Mouse (Mus musculus) spleen, postnatal 10 days (tissue): ENCODE data around the gene Arl5c.
A peak's percentile ranks its signal among the peaks of the same experiment; 100 is the strongest.
"Not testable (repeated sequence)": the region's sequence is repeated elsewhere in the genome, so short reads cannot be mapped to it uniquely, and the experiment has no call there.

Source experiments
- DNase-seq, 2 experiments: peaks; one replicate each; pipeline ENCODE4 v3.0.0; 2021 to 2022; ENCODE audit warnings: low spot score in 2 of 2

The Arl5c gene

DNA sequence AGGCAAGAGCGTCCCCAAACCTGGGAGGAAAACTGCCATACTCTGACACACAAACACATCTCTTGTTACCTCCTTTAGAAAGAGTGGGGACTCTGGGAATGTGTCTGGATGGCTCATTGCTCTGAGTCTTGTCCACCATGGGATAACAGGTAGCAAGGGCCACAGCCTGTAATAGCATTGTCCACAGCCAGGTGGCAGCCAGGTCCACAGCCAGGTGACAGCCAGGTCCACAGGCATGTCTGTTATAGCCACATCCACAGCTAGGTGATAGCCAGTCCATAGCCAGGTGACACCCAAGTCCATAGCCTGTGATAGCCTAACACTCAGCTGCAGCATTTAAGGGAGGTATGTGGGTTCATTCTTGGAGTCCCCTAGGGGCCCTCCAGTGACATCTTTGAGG is 35.1 kb downstream of the Arl5c start:
- DNase-seq: peak in 1 of 2 experiments; percentile 46

DNA sequence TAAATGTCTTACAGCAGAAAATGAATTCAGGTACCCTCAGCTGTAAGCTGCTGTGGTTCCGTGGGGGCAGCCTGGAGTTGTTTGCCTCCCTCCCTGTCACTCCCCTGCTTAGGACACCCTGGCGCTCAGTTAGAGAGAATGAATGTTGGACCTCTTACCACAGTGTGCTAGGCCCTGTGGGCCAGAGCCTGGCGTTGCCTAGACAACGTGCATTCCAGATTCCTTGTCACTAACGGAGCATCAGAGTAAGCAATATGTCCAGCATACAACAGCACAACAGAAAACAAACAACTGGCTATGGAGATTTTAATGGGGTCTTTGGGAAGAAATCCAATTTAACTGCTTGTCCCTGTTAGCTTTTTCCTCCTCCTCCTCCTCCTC is 36.7 kb downstream of the Arl5c start:
- no peak for DNase-seq

DNA sequence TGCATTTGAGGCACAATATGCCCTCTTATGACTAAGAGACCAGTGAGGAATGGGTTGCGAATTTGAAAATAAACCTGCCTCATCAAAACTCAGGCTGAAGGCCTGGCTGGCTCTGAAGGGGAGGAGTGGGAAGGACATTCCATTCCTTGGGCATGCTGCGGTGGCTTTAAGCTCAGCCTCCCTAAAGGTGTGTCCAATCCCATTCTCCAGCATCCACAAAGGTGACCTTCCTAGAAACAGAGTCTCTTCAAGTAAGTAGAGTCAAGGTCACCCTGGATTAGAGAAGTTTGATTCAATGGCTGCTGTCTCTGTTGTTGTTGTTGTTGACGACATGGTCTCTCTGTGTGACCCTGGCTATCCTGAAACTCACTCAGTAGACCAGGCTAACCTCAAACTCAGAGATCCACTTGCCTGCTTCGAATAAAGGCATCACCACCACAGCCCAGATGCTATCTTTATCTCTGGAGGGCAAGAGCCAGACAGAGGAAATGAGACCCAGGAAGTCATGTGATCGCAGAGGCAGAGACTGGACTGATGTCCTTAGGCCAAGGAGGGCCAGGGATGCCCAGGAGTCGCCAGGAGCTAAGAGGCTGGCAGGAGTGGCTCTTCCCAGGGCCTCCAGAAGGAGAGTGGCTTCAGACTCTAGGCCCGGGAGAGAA is 37.2 kb downstream of the Arl5c start:
- no peak for DNase-seq

DNA sequence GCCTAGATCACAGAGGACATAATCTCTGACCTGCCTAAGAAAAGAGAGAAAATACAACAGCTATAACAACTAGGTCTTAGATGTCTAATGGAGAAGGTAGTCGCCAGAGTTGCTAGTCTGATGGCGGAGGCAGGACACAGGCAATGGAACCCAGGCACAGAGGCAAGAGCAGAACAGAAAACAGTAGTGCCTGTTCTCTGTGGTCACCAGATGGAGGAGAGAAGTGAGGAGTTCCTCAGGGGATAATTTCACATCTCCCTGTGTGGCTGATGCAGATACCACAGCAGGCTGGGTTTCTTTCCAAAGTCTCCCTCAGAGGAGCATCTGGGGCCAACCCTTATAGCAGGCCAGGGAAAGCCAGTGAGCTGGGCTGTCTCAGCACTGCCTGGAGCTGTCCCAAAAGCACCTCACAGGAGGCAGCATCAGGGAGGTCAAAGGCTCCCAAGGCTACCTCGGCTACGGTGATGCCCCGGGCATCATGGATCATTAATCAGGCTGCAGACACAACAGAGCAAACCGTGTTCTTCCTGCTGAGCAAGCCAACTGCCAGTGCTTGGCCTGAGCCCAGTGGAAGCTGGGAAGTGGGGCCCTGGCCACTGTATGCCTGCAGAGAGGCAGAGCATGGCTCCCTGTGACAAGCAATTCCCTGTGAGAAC is 38.9 kb downstream of the Arl5c start:
- no peak for DNase-seq

DNA sequence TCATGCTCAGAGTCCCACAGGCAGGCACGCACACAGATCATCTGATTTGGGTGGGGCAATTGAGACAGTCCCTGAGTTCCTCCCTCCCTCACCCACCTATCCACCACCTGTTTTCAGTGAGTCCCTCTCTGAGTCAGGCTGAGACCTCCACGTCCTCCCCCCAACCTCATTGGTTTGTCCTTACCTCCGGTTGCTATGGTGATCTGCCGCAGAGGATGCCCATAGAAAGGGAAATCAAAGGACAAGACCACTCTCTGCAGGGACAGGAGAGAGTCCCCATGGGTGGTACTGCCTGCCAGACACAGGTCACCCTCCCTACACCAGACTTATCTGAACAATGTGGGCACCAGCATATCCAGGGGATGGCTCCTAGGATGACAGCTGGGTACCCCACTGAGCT is 40.1 kb downstream of the Arl5c start:
- DNase-seq: no peak

DNA sequence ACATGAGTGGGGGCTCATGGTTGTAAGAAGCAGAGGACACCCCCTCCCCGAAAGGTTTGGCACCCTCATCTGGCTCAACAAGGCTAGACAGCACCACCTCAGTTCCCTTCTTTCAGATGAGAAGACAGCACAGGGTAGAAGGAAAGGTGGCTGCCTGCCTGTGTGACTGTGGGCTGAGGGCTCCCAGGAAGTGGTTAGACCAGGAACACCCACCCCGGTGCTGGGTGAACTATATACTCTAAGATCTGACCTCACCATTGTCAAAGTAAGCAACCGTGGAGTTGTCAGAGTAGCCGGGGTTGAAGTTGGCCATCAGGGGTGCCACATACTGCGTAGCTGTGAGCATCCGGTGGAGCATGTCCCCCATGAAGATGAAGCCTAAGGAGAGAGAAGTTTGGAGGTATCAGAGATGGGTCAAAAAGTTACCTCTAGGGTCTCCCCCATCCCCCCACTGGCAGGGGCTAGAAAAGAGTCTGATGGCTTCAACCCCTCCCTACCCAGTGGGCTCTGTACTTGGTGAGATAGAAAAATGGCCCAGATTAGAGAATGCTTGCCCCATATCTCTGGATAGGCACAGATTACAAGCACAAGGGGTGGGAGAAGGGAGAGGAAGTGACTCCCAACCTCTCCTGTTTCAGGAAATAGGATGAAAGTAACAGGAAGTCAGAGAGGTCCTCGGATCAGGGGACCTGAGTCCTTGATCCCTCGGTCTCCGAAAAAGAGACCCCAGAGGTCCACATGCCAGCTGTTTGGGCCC is 40.7 kb downstream of the Arl5c start:
- no peak for DNase-seq

DNA sequence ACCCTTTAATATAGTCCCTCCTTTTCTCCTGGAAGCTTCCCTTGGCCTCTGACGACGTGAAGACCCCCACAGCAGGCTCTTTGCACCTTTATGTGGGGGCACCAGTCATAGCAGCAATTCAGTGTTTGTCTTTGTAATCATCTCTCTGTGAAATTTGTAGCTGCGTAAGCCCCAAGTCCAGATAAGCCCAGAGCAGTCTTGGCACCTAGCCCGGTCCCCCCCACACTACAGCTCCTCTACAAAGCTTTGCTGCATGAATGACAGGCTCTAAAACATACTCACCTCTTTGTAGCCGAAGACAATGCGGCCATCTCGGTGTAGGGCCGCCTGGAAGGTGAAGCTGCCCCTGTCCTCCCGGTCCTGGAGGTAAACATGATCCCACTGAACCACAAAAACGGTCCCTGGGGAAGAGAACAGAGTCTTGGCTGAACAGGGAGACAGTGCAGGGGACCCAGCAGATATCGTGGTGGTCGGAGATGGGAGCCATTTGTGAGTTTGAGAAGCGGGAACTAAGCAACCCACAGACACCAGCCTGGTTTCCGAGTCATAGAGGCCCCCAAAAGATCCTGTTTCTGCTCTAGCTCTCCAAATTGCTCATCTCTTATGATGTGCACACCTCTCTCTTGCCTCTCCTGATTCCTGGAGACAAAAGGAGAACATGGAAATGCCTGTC is 41.4 kb downstream of the Arl5c start:
- peak in 1 of 2 experiments; percentile 38 for DNase-seq

DNA sequence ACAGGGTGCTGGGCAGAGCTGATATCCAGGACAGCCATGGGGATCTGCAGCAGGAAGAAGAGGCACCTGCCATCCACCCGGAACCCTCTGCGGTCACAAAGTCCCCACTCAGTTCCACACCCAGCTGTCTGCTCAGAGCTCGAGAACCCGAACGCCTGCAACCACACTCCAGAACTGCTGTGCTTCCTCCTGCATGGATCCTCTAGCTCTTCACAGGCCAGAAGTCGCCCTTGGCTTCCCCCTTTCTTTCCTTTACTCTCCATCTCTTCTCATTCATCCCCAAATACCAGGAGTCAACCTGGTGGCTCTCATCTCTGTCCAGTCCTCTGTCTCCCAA is 42.1 kb downstream of the Arl5c start:
- no peak for DNase-seq

DNA sequence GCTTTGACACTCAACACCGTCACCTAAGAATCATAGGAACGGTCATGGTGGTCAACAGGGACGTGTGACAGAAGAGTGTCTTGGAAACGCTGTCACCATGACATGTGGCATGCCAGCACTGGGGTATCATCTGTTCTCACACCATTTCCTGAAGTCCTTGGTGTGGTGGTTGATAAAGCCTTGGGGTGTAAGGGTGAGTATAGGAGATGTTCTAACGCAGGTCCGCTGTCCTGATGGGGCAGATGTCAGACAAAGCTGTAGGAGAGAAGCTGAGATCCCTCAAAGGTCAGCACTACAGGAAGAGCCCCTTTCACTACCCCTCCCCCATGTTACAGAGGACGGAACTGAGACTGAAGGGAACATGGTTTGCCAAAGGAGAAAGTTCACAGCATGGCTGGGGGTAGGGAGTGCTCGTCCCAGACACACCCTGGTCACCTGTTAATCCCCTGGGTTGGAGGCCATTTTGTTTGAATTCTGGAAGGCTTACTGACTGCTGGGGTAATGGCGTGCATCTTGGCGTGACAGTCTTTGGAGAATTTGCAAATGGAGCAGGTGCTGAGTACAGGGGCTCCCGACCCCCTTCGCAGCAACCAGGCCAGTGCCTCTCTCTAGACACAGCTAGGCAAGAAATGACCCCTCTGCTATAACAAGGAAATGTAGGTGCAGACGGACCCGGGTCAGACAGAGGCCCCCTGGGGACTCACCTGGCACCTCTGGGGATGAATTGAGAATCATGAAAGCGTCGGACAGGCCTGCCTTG is 42.6 kb downstream of the Arl5c start:
- no peak for DNase-seq

DNA sequence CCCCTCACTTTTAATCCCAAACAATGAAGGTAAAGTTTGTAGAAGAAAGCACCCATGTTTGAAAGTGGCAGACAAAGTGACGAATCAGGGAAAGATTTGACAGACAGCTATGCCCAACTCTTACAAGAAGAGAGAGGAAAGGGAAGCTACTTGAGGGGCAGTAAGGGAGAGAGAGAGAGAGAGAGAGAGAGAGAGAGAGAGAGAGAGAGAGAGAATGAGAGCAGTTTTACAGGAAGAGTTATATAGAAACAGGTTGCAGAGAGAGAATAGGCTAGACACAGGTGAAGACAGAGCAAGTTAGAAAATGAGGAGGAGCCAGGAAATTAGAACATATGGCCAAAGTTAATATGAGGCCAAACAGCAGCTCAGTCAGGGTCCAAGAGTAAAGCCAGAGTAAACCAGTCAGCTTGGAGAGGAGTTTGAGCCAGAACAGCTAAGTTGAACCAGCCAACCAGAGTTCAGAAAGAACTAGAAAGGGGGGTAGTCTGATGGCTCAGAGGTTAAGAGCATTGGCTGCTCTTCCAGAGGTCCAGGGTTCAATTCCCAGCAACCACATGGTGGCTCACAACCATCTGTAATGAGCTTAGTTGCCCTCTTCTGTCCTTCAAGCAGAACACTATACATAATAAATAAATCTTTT is 43.5 kb downstream of the Arl5c start:
- no peak for DNase-seq

DNA sequence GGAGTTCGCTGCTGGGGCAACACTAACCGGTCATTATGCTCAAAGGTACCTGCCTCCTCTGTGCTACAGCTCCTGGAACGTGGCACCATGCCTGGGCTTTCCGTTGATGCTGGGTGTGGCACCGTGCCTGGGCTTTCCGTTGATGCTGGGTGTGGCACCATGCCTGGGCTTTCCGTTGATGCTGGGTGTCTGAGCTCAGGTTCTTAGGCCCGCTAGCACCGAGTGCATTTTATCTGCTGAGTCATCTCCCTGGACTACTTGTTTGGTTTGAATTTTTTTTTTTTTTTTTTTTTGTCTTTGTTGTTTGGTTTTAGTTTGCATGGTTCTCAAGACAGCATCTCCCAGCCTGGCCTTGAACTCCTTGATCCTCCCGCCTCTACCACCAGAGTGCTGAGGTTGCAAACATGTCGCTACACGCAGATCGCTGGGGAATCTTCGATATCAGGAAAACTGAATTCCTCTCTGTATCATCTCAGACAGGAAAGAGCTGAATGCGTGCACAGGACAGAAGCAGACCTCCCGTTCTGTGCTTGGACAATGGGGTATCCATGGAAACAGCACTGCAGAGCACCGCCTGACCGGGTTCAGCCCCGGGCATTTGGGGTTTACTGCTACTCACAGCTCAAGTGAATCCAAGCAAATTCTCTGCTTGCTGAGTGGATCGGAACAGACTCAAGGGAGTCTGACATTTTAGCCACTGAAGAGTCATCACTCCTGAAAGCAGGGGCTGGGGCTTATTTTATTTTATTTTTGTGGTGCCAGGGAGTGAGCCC is 46.1 kb downstream of the Arl5c start:
- DNase-seq: peak in 1 of 2 experiments; percentile 50

DNA sequence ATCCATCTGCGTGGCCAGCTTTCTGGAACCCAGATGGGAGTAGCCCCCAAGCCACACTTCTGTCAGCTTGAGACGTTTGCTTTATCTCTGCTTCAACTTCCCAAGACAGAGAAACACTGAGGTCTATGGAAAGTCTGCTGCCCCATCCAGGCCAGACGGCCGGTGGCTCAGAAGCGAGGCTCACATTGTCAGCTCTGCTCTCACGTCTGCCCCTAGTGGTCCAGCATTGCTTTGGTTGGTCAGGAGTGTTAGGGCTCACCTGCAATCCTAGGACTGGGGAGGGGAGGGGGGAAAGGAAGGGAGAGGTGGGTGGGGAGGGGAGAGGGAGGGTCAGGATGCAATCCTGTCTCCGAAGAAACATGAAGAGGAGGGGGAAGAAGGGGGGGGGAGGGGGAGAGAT is 48.6 kb downstream of the Arl5c start:
- DNase-seq: peak in 1 of 2 experiments; percentile 70

DNA sequence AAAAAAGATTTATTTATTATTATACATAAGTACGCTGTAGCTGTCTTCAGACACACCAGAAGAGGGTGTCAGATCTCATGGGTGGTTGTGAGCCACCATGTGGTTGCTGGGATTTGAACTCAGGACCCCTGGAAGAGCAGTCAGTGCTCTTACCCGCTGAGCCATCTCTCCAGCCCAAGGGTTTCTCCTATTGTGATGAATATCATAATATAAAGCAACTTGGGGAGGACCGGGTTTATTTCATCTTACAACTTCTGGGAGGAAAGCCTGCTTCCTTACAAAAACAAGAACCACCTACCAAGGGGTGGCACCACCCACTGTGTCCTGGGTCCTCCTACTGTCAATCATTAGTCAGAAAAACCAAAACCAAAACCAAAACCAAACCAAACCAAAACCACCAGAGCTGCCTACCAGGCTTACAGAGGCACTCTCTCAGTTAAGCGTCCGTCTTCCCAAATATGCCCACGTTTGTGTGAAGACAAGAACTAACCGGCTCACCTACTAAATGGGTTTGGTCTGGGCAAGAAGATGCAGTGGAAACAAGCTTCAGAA is 50.2 kb downstream of the Arl5c start:
- DNase-seq: not testable (repeated sequence)

DNA sequence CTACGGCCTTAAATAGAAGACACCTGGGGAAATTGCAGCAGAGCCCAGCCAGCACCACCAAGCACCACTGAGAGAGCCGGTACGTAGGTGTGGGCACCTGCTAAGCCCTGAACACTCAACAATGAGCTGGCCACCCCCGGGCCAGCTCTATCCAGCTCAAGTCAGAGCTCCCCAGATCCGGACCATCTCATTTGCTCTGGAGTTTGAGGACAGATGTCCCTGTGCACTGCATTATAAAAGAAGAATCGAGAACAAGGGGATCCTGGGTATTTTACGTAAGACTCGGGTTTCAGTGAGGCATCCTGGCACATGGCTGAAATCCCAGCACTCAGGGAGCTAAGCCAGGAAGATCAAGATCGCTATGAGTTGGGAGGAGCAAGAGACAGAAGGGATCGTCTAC is 51.0 kb downstream of the Arl5c start:
- DNase-seq: no peak

DNA sequence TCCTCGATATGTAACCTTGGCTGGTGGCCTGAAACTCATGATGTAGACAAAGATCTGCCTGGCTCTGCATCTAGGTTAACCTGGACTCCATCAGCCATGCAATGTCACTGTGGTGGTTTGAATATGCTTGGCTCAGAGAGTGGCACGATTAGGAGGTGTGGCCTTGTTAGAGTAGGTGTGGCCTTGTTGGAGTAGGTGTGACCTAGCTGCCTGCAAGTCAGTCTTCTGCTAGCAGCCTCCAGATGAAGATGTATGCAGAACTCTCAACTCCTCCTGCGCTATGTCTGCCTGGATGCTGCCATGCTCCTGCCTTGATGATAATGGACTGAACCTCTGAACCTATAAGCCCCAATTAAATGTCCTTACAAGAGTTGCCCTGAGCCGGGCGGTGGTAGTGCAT is 52.7 kb downstream of the Arl5c start:
- no peak for DNase-seq

DNA sequence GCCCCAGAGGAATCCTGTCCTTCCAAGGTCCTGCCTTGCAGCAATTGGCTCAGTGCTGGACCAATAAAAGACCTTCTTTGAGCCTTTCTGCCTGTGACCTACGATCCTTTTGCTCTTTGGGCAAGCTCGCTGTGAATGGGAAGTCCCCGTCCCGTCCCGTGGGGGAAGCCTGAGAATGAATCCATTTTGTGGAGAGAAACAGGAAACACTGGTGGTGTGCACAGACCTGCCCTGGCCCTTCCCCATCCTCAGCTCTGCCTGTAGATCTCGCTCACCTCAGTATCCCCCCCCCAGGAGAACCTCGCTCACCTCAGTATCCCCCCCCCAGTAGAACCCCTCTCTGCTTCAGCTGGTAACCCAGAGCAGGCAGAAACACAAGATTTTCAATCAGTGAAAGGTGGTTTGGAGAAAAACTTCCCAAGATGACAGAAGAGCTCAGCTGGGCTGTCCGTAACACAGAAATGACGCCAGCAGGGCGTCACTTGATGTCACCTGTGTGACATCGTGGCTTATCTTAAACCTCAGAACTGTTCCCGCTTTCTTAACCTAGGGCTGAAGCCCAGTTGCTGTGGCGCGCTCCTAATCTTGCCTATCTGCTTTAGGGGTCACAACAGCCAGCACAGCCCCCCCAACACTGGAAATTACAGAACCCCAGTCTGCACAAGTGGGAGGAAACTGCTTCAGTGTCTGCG is 53.4 kb downstream of the Arl5c start:
- DNase-seq: no peak
